Mouse (Mus musculus) right cerebral cortex, postnatal 4 days (tissue): ENCODE measurements around the gene Jsrp1.

Experiments used
- DNase-seq: peaks from one replicate; pipeline ENCODE4 v3.0.0-alpha.2; 2022

Jsrp1 gene

GRCm38 (mm10) chr10:80790761-80791404 lies 22.4 kb downstream of the Jsrp1 start:
- DNase-seq: no peak

GRCm38 (mm10) chr10:80787517-80787916 lies 25.8 kb downstream of the Jsrp1 start:
- no peak for DNase-seq

- no peak for DNase-seq
These were observed 27.3 kb downstream of the Jsrp1 start for GRCm38 (mm10) chr10:80785963-80786362.

GRCm38 (mm10) chr10:80784871-80785270 lies 28.4 kb downstream of the Jsrp1 start:
- no peak for DNase-seq

GRCm38 (mm10) chr10:80784302-80784701 lies 29.0 kb downstream of the Jsrp1 start:
- DNase-seq: no peak

GRCm38 (mm10) chr10:80779565-80779964 lies 33.7 kb downstream of the Jsrp1 start:
- no peak for DNase-seq

- DNase-seq: no peak
These were observed 36.2 kb downstream of the Jsrp1 start for GRCm38 (mm10) chr10:80777123-80777522.

- DNase-seq: no peak
These were observed 36.9 kb downstream of the Jsrp1 start for GRCm38 (mm10) chr10:80776358-80776869.

GRCm38 (mm10) chr10:80775731-80776130 lies 37.6 kb downstream of the Jsrp1 start:
- DNase-seq: no peak

- DNase-seq: no peak
These were observed 38.3 kb downstream of the Jsrp1 start for GRCm38 (mm10) chr10:80774981-80775380.

- peak; percentile 82 for DNase-seq
These were observed 38.7 kb downstream of the Jsrp1 start for GRCm38 (mm10) chr10:80774549-80774948.

GRCm38 (mm10) chr10:80773816-80774215 lies 39.5 kb downstream of the Jsrp1 start:
- DNase-seq: no peak

GRCm38 (mm10) chr10:80768365-80768764 lies 44.9 kb downstream of the Jsrp1 start:
- no peak for DNase-seq

- no peak for DNase-seq
These were observed 47.0 kb downstream of the Jsrp1 start for GRCm38 (mm10) chr10:80766161-80766815.

GRCm38 (mm10) chr10:80765746-80766145 lies 47.6 kb downstream of the Jsrp1 start:
- no peak for DNase-seq

GRCm38 (mm10) chr10:80763502-80763901 lies 49.8 kb downstream of the Jsrp1 start:
- no peak for DNase-seq

GRCm38 (mm10) chr10:80761821-80762220 lies 51.5 kb downstream of the Jsrp1 start:
- no peak for DNase-seq

GRCm38 (mm10) chr10:80760596-80761524 lies 52.4 kb downstream of the Jsrp1 start:
- DNase-seq: no peak

- DNase-seq: no peak
These were observed 54.6 kb downstream of the Jsrp1 start for GRCm38 (mm10) chr10:80758651-80759050.
